ENCODE assay signal across 12 mouse cellular contexts in the genomic region with DNA sequence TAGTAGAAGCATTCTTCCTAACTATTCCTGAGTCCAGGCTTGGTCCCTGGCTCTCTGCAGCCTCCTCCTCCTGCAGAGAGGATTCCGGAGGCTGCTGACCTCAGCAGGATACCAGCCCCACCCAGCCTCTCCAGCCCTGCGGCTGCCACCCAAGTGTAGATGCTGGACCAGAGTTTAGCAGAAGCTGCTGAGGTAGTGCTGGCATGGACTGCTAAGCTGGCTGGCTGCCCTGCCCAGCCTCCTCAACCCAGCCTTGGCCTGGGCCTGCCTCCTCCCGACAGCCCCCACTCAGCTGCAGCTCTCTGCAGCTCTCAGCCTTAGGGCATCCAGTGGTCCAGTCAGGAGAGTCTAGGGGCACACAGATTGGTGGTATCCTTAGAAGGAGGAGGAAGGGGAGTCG. TPM values are rescaled to one million over a fixed set of nuclear protein-coding genes. Genes with fewer than 3 reads are reported as not detected.
DNase-seq lines count a peak whose midpoint lies in the region; ATAC-seq and TF ChIP-seq lines count a peak whose summit lies in the region.
"Had no signal": no experiment of that assay in that cellular context is flagged by ENCODE, and none has a peak within 500 bp of the region (broad histone marks: within the 10 kb centered on the region; RNA-seq: fewer than 3 reads in every experiment).

No protein-coding gene starts in this region.

- H3K27ac ChIP-seq in gastrocnemius, adult 2 months: peak overlapping the region; percentile 87
- no peak overlapping the region for H3K27ac ChIP-seq in kidney, adult 2 months (ENCODE audit: insufficient read depth, low read depth, low read length)
- H3K27ac ChIP-seq: heart, embryonic 15.5 days had no signal

- no peak for DNase-seq in frontal cortex, postnatal 10 days (ENCODE audit: low spot score in 2 of 2)
- DNase-seq in lung, postnatal 36 days: peak; percentile 15
- no peak for DNase-seq in lung, postnatal 10 days
- peak; percentile 95 for DNase-seq in gastrocnemius, adult 2 months
- DNase-seq in testis, postnatal 10 days (ENCODE audit: low spot score): peak; percentile 62
- DNase-seq in kidney, postnatal 4 days: no peak
- DNase-seq in kidney, adult 2 months: no peak
- DNase-seq: thymus, postnatal 4 days had no signal

- no peaks in the 10 kb centered on the region for H3K27me3 ChIP-seq in kidney, adult 2 months (replicated peaks; ENCODE audit: control insufficient read depth, insufficient read depth, low read length)

- TF ChIP-seq CTCF in gastrocnemius, adult 2 months (IDR thresholded peaks at IDR 0.05): no peak
- TF ChIP-seq CTCF in kidney, adult 2 months (conservative IDR thresholded peaks at IDR 0.05; ENCODE audit: insufficient read depth, insufficient read length, low read depth, low read length): no peak

- intact Hi-C loops in gastrocnemius, adult 2 months (cut with DNase I): no loop called here

- 27% methylated on average over 4 of the region's 4 CpGs for WGBS in kidney, adult 2 months

- H3K4me3 ChIP-seq in gastrocnemius, adult 2 months: no peak overlapping the region
- no peak overlapping the region for H3K4me3 ChIP-seq in kidney, adult 2 months (ENCODE audit: insufficient read depth, low read depth, low read length)
- H3K4me3 ChIP-seq: heart, embryonic 15.5 days; megakaryocyte, embryonic 14.5 days had no signal

- H3K4me1 ChIP-seq in kidney, adult 2 months (ENCODE audit: control insufficient read depth, insufficient read depth, low read length): no peaks in the 10 kb centered on the region
- H3K4me1 ChIP-seq: megakaryocyte, embryonic 14.5 days had no signal

- no peaks in the 10 kb centered on the region for H3K36me3 ChIP-seq in kidney, adult 2 months (ENCODE audit: control insufficient read depth, insufficient read depth, low read length)
- H3K36me3 ChIP-seq: heart, embryonic 15.5 days had no signal

- ATAC-seq in frontal cortex, adult (ENCODE audit: low TSS enrichment): peak; percentile 31; the same call in 1 of the 2 replicates

- no peak for TF ChIP-seq POLR2A in kidney, adult 2 months (IDR thresholded peaks at IDR 0.05; ENCODE audit: low read depth, low read length)

RNA-seq across cellular contexts. Expression of a gene that starts 14.3 kb away (rescaled TPM):
- total RNA-seq in gastrocnemius, adult 2 months (2021): 10 to 100 TPM; 47.8 to 69.3 TPM
- 3.8 and 4.0 TPM in 2 replicates for polyA plus RNA-seq in kidney, adult 2 months (2012; rRNA removed)
- total RNA-seq: common myeloid progenitor, adult 5-6 weeks had no signal

Comparison
In these comparisons a context has a peak if more than half of its experiments do, and no peak if none do; other contexts are left out.
1. DNase-seq: peak in lung, postnatal 36 days (single experiment), gastrocnemius, adult 2 months (single experiment) and testis, postnatal 10 days (single experiment); none in frontal cortex, postnatal 10 days (0 of 2), lung, postnatal 10 days (single experiment), kidney, postnatal 4 days (0 of 2) and kidney, adult 2 months (single experiment).